Mouse (Mus musculus): ENCODE results near the gene Zbtb1. TPM values are rescaled to one million over a fixed set of nuclear protein-coding genes. Genes with fewer than 3 reads are reported as not detected.

Zbtb1 gene
- total RNA-seq (2014; fragmentation: Nextera tagmentation) (12.0 and 15.6 TPM in 2 replicates), total RNA-seq (2017) (12.9 and 15.3 TPM in 2 replicates)

DNA sequence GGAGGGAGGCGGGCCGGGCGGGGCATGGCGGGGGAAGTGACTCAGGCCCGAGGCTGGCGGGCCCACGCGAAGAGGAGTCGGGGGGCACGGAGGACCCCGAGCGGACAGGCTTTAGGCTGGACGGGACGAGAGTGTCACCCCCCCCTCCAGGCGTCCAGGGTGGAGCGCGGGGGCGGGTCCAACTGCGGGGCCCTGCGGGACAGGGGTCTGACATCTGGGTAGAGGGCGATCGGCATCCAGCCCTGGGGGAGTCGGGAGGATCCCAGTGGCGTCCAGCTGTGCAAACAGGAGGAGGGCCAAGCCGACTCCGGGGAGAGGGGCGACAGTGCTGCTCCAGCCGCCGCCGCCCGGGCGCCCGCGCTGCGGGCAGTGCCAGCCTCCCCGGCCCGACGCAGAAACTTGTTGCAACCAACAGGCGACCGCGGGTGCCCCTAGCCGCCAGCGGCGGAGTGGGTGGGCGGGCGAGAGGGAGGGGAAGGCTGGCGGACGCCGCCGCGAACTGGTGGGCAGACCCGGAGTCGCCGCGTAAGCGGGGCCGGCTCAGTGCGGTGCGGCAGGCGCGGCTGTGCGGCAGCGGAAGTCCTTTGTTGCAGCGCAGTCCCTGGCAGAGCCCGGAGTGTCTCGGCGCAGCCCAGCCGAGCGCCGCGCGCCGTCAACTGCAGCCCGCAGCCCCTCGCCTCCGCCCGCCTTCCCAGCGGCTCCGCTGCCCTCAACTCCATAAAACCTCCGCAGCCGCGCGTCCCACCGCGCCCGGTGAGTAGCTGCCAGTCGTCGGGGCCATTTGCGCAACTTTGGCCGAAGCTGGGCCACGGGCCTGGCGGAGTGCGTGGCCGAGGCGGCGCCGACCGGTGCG lies at the start of gene Zbtb1:
Gene Zbtb1, plus strand, starts transcription at position 289 of the 853 bp plus-strand sequence.
- peak; percentile 49 for ATAC-seq (replicated peaks; ENCODE audit: poor library complexity, severe bottlenecking)

GRCm38 (mm10) chr12:76324679-76325431 lies 45.2 kb upstream of the Zbtb1 start, which contains the start of gene Akap5:
Gene Akap5 (plus strand): TSS chr12:76324891.
- peak; percentile 55 for ATAC-seq (replicated peaks; ENCODE audit: poor library complexity, severe bottlenecking)

GRCm38 (mm10) chr12:76326437-76327220 lies 43.4 kb upstream of the Zbtb1 start:
- no peak for ATAC-seq (replicated peaks; ENCODE audit: poor library complexity, severe bottlenecking)

GRCm38 (mm10) chr12:76328567-76329354 lies 41.3 kb upstream of the Zbtb1 start:
- ATAC-seq (replicated peaks; ENCODE audit: poor library complexity, severe bottlenecking) = peak; percentile 76

GRCm38 (mm10) chr12:76333688-76334087 lies 36.4 kb upstream of the Zbtb1 start:
- no peak for ATAC-seq (replicated peaks; ENCODE audit: poor library complexity, severe bottlenecking)

DNA sequence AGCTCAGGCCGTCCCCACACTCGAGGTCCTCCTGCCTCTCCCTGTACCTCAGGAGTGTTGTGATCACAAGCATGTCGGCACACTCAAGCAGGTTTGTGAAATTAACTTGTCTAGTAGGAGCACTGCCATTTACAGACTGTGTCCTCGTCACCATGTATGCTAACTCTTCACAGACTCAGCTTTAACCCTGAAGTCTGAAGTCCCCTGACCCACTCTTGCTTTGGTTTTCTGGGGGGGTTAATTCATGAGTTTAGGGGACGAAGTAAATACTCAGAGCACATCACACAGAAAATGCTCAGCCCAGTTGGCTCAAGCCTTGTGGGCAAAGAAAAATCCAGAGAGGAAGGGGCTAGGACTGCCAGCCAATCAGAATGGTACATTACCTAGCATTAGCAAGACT lies 34.4 kb upstream of the Zbtb1 start:
- no peak for ATAC-seq (replicated peaks; ENCODE audit: poor library complexity, severe bottlenecking)

DNA sequence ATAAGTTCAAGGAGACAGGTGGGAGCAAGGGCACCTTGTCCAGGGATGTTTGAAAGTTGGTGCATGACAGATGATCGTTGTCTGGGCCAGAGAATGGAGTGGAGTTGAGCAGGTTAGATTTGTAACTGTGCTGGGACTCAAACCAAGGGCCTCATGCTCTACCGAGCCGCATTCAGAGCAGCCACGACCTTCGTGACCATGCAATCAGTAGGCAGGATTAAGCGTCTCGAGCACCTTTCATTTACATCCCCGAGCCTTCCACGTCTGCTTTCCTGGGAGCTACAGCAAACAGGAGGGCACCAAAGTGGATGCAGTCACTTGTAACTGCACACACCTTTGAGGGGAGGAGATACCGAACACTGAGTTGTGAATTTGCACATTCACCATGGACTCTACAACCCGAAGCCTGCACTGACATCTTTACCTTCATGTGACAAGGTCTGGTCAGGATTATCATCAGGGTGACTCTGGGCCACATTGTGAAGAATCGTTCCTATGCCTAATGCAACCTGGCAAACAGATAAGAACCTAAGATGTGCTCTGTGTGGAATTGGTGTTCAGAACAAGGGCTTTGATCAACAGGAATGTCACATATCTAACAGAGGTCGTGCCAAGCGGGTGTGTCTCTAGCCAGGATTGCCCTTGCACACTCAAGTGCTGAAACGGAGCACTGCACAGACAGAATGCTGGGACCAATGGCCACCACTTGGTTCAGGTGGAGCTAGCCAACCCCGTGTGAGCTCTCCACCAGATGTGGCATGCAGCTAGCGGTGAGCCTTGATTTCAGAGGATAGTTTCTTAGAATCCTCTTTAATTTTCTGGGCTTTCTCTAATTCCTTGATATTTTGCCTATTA lies 33.7 kb upstream of the Zbtb1 start:
- no peak for ATAC-seq (replicated peaks; ENCODE audit: poor library complexity, severe bottlenecking)

DNA sequence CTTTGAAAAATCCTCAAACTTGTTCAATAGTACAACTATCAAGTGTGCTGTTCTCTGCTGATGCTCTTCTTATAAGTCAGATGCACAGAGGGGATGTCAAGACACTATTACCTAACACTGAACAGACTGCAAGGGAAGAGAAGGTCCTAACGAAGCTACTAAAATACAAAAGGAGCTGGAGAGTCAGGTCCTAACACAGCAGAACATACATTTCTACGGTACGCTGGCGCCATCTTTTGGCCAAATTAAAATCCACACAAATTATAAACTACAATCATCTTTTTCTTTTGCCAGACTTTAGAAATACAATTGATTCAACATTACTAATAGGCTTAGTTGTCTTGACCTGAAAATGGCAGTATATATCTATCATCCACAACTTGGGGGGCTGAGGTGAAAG lies 29.0 kb upstream of the Zbtb1 start:
- peak; percentile 48; the same call in 1 of the 2 replicates for ATAC-seq (replicated peaks; ENCODE audit: poor library complexity, severe bottlenecking)

GRCm38 (mm10) chr12:76345759-76346455 lies 24.2 kb upstream of the Zbtb1 start:
- peak; percentile 95 for ATAC-seq (replicated peaks; ENCODE audit: poor library complexity, severe bottlenecking)

- ATAC-seq (replicated peaks; ENCODE audit: poor library complexity, severe bottlenecking) = no peak
Measured at GRCm38 (mm10) chr12:76349680-76350220, 20.3 kb upstream of the Zbtb1 start.

DNA sequence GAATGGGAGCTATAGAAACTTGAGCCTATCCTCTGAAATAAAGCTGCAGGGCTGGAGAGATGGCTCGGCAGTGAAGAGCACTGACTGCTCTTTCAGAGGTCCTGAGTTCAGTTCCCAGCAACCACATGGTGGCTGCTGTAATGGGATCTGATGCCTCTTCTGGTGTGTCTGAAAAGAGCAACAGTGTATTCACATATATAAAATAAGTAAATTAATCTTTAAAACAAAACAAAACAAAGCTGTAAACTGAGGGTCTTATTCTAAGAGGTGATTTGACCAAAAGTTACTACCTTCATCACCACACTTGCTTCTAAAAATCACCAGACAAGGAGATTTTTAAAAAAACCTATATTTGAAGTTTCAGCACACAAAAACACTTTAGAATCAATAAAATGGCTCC lies 9.2 kb upstream of the Zbtb1 start:
- ATAC-seq (replicated peaks; ENCODE audit: poor library complexity, severe bottlenecking) = no peak

DNA sequence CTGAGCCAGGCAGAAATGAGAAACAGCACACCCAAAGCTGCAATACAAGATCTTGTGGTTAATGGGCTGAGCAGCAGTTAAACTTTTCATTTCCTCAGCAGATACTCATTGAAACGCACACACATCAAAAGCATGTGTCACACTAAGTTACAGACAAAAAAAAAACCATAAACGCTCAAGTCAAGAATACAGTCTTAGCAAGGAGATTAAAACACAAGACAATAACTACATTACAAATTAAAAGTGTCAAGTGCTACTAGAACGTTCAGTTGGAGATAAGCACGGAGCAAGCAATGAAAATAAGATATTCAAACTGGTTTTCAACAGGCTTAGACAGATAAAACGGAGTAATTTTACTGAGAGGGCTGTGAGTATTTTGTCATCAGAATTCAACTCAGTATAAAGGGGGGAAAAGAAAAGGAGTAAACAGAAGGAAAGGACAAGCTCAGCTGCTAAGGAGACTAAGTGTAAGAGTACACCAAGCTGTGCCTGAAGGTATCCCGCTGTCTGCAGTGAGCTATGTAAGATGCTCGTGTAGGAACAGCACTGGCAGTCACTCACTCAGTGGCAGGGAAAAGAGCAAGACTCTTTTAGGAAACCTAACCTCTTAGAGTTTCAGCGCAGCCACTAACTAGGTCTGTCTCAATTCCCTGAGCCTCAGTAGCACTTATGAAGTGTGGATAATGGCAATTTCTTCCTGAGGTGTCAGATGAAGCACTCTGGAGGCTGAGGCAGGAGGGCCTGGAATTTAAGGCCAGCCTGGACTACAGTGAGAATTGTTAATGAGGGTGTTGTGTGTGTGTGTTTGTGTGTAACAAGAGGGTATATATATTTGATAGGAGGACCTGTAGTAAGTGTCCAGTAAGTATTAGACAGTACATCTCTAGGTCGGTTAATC lies 8.4 kb upstream of the Zbtb1 start:
- peak; percentile 74 for ATAC-seq (replicated peaks; ENCODE audit: poor library complexity, severe bottlenecking)

DNA sequence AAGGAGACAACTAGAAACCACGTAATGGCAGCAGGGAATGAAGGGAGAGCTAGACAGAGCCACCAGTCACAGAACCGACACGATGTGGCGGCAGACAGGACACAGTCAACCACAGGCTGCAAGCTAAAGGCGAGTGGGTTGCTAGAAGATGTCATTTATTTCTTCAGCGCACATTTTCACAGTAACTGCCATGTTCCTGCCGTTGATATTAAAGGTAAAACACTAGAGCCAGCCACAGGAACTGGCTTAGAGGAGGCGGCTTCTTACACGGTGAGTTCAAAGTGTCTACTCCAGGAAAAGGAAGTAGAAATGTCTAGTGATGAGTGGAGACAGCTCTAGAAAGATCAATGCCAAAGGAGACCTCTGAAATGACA lies 7.8 kb upstream of the Zbtb1 start:
- ATAC-seq (replicated peaks; ENCODE audit: poor library complexity, severe bottlenecking) = peak; percentile 57

- no peak for ATAC-seq (replicated peaks; ENCODE audit: poor library complexity, severe bottlenecking)
Measured at GRCm38 (mm10) chr12:76366276-76366675, 3.8 kb upstream of the Zbtb1 start.

DNA sequence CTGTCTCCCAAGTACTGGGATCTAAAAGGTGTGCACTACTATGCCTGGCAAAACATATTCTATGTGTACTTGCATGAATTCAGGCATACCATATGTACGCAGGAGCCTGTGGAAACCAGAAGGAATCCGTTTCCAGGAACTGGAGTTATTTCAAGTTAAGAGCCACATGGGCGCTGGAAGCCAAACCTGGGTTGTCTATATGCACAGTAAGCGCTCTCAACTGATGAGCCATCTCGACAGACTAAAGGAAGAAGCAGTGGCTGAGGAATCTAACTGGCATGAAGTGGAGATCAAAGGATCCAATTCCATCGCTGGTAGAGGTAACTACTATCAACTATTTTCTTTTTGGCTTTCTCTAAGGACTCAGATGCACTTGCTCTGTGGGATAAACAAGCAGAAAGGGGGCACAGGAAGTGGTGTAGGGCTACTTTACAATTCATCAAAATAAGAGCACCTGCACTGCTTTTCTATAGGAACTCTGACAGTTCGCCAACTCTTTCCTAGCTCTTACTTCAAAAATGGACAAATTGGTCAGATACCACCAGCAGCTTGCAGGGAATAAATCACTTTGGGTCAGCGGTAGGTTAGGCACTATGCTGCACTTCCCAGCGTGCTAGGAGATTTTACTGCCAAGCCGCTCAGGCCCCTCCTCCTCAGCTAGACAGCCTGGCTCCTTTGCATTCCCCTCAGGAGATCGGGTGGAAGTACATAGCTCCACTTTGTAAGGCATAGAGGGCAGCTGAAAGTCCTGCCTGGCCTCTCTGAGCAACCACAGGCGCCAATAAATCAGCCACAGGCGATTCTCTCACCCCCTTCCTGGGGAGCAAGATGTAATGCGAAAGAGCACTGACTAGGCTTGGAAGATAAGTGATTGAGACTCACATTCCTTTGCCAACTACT lies 2.7 kb upstream of the Zbtb1 start:
- ATAC-seq (replicated peaks; ENCODE audit: poor library complexity, severe bottlenecking) = no peak

DNA sequence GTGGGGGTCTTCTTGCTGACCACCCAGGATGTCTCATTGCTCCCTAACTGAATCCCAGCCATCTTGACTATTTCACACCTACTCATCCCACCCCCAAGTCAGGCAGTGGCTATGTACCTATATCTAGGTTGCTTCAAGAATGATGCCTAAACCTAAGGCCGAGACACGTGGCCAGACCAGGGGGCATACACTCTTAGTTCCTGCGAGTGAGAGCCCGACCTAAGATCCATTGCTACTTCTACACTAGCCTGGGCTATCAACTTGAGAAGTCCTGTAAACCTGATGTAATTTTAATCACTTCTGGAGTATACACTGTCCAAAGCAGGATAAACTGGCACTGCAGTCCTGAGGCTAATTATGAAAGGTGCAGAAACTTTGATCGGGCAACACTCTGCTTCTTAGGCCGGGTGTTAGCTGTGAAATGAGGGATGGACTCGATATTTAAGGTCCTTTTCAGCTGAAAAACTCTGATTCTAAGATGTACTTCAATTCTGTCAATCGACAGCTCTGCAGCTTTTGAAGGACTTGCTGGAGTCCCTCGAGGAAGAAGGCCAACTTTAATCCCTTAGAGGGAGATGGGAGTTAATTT lies 1.8 kb upstream of the Zbtb1 start:
- no peak for ATAC-seq (replicated peaks; ENCODE audit: poor library complexity, severe bottlenecking)
